Mouse (Mus musculus): ENCODE results near the gene Pak4.

Pak4 gene

GRCm38 (mm10) chr7:28587644-28588043, 10.3 kb downstream of the Pak4 start:
- DNase-seq (ENCODE audit: low spot score) = no peak

GRCm38 (mm10) chr7:28586663-28587411, 11.1 kb downstream of the Pak4 start:
- DNase-seq (ENCODE audit: low spot score) = no peak

- DNase-seq (ENCODE audit: low spot score) = no peak
Measured at GRCm38 (mm10) chr7:28585001-28585400, 13.0 kb downstream of the Pak4 start.

GRCm38 (mm10) chr7:28584468-28584867, 13.5 kb downstream of the Pak4 start:
- DNase-seq (ENCODE audit: low spot score) = no peak

GRCm38 (mm10) chr7:28583570-28584344, 14.2 kb downstream of the Pak4 start:
- no peak for DNase-seq (ENCODE audit: low spot score)

GRCm38 (mm10) chr7:28582841-28583240, 15.1 kb downstream of the Pak4 start:
- no peak for DNase-seq (ENCODE audit: low spot score)

- DNase-seq (ENCODE audit: low spot score) = no peak
Measured at GRCm38 (mm10) chr7:28581721-28582120, 16.3 kb downstream of the Pak4 start.

- no peak for DNase-seq (ENCODE audit: low spot score)
Measured at GRCm38 (mm10) chr7:28579826-28580225, 18.2 kb downstream of the Pak4 start.

- no peak for DNase-seq (ENCODE audit: low spot score)
Measured at GRCm38 (mm10) chr7:28578543-28579053, 19.4 kb downstream of the Pak4 start.

GRCm38 (mm10) chr7:28577826-28578542, 20.0 kb downstream of the Pak4 start:
- DNase-seq (ENCODE audit: low spot score) = peak; percentile 43

GRCm38 (mm10) chr7:28576271-28576914, 21.6 kb downstream of the Pak4 start:
- DNase-seq (ENCODE audit: low spot score) = peak; percentile 73

- DNase-seq (ENCODE audit: low spot score) = no peak
Measured at GRCm38 (mm10) chr7:28575597-28575996, 22.4 kb downstream of the Pak4 start.

GRCm38 (mm10) chr7:28573236-28573635, 24.7 kb downstream of the Pak4 start:
- no peak for DNase-seq (ENCODE audit: low spot score)

GRCm38 (mm10) chr7:28572689-28573088, 25.3 kb downstream of the Pak4 start:
- DNase-seq (ENCODE audit: low spot score) = no peak

- DNase-seq (ENCODE audit: low spot score) = no peak
Measured at GRCm38 (mm10) chr7:28570982-28571682, 26.9 kb downstream of the Pak4 start.

GRCm38 (mm10) chr7:28570291-28570981, 27.5 kb downstream of the Pak4 start:
- DNase-seq (ENCODE audit: low spot score) = peak; percentile 73

GRCm38 (mm10) chr7:28568253-28568652, 29.7 kb downstream of the Pak4 start:
- peak; percentile 53 for DNase-seq (ENCODE audit: low spot score)

GRCm38 (mm10) chr7:28567539-28567938, 30.4 kb downstream of the Pak4 start:
- no peak for DNase-seq (ENCODE audit: low spot score)

GRCm38 (mm10) chr7:28565407-28565806, 32.6 kb downstream of the Pak4 start:
- no peak for DNase-seq (ENCODE audit: low spot score)

GRCm38 (mm10) chr7:28562951-28563350, 35.0 kb downstream of the Pak4 start:
- no peak for DNase-seq (ENCODE audit: low spot score)

GRCm38 (mm10) chr7:28562371-28562770, 35.6 kb downstream of the Pak4 start:
- no peak for DNase-seq (ENCODE audit: low spot score)
